Mouse (Mus musculus) c-Kit-positive CD71-positive TER-119-positive erythroid progenitor cells, embryonic 14.5 days (primary cell): ENCODE measurements at regions not wholly inside any gene's neighbourhood (a gene's known extent, or its start where the extent isn't known, plus 50 kb on each side); places are given as distances from the start of the nearest gene placed in this dataset.

Experiments used
- DNase-seq: peaks from one replicate; pipeline ENCODE4 v3.0.0-alpha.2; 2013; ENCODE audit warnings: low spot score

DNA sequence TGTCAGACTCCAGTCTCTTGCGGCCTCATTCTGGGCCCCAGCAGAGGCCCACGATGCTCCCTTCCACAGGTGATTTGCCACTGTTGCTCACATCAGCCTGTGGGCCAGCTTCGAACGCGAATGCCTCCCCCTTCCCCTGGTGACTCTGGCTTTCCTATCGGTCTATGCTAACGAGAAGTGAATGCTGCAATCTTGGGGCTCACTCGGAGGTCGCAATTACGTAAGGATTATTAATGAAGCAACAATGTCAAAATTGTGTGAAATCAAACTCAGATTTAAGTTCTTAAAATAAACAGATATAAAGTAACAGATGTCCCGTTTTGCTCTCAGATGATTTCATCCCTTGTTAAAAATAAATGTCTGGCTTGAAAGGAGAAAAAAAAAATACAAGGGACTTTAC is 572.3 kb downstream of the Bnc2 start:
- DNase-seq = no peak

DNA sequence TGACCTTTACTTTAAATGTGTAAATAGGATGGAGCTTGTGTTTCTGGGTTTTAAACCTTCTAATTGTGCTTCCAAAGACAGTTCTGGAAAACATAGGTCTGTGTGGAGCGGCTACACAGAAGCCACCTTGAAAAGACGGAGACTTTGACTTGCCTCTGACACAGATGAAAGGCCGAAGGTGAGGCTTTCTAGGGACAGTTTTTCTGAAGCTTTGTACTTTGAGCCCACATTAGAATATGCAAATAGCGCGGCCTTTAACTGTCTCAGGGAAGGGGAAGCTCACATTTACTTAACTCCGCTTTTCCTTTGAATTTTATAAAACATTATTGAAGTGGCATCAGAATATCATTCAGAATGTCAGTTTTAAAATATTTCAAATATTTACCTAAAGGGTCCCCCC is 566.5 kb downstream of the Bnc2 start:
- no peak for DNase-seq

DNA sequence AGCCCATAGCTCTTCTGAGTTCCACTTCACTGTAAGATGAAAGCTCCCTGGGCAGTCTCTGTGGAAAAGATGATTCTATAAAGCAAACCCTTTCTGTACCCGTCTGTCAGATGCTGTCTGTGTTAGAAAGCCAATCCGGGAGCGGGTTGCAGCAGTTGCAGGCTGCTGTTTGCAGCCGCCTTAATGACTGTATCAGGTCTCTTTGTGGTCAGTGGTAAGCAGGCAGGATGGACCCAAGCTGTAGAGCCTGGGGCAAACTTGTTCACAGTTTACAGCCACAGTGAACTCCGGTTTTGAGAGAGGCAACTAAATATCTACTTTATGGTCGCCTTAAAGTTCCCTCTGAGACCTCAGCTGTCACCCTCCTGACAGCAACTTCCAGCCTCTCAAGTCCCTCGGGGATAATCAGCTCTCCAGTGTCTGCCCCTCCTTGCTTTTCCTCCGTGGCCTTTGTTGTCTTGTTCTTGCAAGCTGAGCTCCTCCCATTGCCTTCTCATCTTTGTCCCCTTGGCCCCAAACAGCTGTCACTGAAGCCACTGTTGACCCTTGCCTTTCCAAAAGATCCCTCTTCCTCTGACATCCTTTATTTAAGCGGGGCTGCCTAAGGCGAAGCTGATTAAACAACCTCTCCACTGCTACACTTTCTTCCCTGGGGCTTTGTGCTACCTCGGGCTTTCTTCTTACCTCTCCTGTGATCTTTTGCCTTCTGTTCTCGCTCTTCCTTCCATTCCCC is 565.1 kb downstream of the Bnc2 start:
- DNase-seq = no peak

DNA sequence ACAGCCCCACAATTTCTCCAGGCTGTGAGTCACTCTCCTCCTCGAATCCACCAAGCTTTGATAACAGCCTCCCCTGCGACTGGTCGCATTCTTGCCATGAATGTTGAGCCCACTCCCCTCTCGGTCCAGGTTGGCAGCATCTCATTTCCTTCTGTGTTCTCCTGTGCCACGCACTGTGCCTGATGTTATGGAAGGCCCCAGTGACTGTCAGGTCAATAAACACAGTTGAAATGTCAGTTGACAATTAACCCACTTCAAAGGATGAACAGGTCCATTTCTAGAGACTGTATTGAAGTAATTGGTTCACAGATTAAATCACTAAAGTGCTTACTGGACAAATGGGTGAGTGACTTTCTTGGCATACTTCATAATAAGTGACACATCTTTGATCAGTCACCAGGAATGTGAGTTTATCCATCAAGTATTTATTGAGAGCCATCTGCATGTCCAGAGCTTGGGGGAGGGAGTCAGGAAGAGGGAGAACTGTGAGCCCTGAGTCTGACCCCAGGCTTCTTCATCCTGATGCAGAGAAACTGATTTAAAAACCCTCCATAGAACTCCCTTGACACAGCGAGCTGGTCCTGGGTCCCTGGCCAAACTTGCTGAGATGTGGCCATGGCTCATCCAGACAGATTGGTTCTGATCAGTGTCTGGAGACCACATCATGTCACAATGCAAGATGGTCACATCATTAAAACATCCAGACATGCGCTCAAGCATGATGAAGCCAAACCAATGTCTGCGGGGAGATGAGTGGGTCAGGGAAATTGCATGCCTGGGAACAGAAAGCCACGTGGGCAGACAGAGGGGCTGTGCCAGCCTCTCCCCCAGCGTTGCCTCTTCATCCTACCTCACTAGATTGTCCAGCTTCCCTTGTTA is 560.7 kb downstream of the Bnc2 start:
- no peak for DNase-seq

DNA sequence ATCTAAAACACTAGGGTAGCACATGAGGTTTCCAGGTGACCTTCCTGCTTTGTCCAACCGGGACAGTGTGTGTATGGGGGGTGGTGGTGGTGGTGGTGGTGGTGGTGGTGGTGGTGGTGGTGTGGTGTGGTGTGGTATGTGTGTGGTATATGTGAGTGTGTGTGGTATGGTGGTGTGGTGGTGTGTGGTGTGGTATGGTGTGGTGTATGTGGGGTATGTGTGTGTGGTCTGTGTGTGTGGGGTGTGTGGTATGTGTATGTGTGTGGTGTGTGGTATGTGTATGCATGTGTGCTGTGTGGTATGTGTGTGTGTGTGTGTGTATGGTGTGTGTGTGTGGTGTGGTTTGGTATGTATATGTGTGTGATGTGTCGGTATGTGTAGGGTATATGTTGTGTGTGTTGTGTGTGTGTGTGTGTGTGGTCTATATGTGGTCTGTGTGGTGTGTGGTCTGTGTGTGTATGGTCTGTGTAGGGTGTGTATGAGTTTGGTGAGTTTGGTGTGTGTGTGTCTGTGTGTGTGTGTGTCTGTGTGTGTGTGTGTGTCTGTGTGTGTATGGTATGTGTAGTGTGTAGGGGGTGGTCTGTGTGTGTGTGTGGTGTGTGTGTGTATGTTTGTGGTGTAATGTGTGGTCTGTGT is 556.7 kb downstream of the Bnc2 start:
- no peak for DNase-seq

DNA sequence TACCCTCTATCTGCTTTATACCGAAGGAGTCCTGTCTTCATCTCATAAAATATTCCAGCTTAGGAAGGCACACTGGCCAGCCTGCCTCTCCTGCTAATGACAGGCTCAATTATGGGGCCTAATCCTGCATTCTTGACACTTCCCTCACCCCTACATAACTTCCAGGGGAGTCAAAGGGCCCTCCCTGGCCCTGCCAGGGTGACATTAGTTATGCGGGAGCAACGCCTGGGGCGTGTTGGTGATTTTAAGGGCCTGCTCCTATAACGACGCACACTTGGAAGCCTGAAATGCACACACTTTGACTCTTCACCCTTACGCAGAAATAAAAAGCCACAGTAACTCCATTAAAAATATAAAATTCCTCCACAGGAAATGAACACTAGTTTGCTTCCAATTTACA is 555.5 kb downstream of the Bnc2 start:
- DNase-seq = no peak

DNA sequence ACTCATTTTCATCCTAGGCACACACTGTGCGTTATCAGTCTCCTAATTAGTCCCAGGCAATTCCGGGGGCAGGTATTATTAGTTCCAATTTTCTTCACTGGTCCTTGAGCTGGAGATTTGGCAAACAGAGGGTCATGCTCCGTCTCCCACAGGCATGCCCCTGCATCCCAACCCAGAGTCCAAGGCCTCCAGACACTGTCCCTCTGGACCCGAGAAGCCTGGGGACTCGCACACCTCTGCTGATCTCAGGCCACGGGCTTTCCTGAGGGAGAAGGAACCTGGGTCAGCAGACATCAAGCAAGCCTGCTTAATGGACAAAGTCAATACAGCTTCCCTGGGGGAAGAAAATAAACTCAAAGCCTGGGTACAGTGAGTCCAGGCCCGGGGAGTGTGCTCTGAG is 554.7 kb downstream of the Bnc2 start:
- no peak for DNase-seq

DNA sequence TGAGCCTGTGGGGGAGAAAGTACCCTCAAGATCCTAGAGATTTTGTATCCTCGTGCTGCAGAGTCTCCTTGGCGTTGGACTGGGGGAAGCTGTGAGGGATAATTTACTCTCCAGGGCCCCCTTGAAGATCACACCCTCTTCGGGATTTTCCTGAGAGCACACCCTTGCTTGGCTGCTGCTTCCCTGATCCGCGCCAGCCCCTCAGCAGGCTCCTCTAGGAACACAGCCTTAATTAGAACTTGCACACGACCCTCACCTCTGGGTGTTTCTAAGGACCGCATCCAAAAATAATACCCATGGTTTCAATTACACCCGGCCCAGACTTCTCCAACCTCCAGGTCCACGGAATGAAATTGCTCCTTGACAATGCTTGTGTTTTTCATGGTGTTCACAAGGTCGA is 553.6 kb downstream of the Bnc2 start:
- DNase-seq = no peak

DNA sequence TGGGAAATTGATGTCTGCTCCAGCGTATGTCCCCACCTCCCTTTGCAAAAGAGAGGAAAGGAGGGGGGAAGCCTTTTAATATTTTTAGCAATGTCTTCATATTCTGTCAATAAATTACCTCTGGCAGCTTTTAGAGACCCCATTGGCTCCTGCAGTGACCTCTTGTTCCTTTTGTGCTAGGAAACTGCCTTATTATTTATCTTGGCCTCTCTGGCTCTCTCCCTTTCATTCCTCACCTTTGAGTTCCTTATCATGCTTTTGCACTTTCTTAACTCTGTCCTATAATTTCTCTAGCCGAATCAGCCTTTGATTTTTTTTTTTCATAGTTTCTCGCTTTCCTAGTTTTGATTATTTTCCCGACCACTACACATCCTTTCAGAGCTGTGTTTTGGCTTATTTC is 548.7 kb downstream of the Bnc2 start:
- no peak for DNase-seq

DNA sequence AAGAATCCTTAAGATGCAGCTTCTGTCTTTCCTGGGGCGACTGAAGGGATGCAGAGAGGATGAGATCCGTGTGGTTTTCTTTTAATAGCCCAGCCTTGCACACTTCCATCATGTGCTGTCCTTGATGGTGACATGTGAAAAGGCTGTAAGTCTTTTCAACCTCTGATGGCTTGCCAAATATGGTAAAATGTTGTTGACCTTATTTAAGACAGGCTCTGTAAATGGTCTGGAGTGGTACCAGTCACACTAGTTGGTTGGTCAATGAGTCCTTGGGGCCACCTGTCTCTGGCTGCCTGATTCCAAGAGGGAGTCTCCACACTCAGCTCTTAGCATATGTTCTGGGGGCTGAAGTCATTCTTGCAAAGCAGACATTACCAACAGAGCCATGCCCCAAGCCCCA is 547.7 kb downstream of the Bnc2 start:
- DNase-seq = no peak

DNA sequence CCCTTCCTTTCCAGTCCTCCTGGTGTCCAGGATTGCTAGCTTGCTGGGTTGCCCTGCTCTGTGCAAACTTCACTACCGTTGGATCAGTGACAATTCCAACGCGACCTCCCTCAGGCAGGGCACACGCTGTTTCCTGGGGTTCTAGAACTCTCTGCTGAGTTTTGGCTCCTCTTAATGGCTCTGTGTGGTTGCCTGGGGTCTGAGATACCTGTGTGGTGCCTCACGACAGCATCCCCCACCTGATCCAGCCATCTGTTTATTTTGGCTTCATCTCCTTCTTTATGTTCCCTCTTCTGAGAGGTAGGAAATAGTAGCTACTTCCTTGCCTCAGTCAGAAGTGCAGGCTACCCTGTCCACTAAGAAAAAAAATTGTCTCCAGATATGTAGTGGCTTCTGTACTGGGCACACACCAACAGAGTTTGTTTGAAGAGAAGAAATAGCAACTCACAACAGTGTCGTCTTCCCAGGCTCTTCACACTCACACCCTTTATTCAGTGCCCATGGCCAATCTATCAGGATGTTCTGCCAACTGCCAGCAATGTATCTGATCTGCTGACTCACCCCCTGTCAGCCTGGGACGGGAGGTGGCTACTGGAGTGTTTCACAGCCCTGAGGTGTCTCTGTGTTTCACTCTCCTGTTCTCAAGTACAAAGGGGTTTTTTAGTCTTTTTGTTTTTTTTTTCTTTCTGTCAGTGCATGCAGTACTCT is 544.1 kb downstream of the Bnc2 start:
- no peak for DNase-seq

DNA sequence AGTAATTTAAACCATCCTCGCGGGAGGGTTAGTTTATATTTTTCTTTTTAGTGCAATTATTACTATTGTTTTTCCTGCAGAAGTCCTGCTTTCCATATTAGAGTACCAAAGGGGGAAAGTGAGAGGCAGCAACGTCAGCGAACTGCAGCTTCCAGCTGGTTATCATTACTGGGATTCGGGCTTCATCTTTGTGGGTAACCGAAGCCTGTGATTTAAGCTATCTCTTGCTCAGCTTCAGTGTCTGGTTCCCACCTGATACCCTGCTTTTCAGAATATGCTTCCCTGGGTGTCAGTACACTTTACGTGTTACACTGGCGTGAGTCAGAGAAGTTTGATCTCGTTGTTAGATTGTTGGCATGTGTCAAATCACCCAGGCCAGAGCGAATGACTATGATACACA is 539.3 kb downstream of the Bnc2 start:
- DNase-seq = no peak

DNA sequence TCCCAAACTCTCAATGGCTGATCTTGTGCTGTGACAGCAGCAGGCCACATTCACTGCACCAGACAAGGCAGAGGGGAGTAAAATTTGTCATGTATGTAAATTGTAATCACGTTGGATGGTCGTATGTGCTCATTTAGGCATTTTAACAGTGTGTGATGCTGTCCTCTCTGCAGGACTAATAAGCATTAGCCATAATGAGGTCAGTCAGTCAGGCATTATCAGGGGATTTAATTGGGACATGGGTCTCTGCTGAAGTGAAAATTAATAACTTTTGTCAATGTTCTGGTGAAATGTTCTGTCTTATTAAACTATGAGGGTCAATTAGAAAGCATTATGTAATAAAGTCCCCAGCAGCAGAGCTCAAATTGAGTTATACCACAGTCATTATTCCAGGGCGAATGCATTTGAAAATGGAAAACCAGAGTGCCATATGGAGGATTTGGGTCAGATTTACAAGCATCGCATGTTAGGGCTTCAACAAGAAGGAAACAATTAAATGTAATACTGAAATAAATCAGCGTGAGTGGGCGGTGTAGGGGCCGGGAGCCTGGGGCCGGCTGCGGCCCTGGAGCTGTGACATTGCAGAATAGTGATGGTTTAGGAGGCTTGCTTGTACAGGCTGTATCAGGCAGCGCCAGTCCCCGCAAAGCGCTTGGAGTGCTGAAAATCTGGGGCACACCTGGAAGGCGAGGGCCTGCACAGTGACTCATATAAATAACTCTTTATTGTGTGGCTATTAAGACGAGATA is 537.7 kb downstream of the Bnc2 start:
- no peak for DNase-seq

DNA sequence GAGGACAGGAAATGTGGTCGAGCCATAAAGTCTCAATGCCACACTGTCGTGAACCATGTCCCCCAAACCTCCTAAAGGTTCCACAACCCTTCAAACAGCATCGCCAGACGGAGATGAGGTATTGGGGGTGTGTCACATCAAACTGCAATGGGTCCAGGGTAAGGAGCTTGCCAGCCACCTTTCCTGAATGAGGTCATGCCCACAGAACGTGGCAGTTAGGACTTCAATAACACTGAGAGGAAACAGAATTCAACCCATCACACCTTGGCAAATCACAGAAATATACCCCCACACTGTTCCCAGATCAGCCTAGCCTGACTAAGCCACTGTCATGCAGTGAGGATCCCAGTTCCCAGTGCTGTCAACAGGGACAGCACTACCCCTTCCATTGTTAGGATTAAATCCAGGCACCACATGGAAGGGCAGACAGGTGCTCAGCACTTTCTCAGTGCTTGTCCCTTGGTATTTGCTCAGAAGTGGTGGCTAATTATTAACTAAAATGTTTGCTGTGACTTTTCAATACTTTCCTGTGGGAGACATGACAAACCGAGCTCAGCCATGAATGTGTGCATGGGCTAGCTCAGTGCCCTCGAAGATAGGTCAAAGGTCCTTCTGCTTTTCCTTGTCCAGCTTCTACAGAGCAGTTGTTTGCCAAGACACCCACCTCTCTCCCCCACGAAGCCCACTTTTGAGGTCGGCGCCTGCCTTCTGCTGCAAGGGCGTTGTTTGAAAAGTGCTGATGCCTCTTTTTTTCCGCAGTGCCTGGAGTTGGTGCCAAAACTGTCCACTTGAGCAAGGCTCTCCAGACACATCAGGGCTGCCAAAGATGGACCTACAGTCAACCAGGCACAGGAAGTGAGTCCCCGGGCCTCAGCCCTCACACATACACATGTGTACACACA is 525.7 kb downstream of the Bnc2 start:
- no peak for DNase-seq

DNA sequence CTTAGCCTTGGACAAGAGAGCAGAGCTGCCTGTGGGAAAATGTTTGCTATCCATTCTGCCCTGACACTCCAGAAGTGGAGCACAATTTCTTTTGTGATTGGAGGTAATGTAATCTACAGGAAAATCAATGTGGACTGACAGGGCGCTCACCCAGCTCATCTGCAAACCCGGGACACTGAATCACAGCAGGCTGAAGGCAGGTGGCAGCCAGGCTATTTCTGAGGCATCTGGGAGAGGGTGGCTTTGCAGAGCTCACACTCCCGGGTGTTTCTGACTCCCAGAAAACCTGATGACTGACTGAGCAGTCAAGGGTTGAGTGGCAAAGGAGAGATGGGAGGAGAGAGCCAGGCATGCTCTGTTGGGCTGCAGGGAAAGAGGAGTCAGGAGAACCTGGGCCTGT is 524.4 kb downstream of the Bnc2 start:
- no peak for DNase-seq

DNA sequence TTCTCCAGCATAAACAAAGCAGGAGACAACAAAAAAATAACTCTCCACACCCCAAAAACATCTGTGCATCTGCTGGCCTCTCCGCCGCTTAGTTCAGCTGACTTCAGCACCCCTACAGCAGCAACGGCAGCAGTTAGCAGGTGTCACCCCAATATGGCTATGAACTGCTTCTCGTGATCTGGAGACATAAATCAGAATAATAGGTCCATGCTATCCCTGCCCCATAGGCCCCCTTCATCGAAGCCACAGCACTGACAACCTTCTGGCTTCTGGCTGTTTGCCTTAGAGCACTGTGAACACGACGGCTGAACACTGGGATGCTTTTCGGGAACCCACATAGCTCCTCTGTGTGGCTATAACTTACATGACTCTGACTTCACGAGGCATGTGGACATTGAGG is 523.8 kb downstream of the Bnc2 start:
- no peak for DNase-seq

DNA sequence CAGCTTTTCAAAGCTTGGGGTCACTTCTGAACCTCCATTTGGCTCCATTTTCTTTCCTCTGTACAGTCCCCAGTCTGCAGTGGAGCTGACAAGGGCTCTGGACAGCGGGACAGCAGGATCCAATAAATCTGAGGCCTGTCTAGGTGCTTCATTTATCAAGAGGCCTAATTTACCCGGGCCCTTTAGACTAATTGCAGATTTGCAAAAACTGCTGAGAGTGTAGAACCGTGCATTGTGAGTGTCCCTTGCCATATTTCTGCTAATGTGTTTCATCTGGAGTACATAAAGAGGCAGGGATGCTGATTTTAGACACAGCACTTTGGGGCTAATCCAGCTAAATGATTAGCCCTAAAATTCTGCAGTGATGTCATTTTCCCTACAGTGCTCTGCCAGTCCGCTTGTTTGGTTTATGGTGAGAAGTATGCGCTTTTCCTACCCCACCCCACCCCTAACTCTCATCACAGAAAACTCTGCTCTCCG is 523.1 kb downstream of the Bnc2 start:
- DNase-seq = no peak

DNA sequence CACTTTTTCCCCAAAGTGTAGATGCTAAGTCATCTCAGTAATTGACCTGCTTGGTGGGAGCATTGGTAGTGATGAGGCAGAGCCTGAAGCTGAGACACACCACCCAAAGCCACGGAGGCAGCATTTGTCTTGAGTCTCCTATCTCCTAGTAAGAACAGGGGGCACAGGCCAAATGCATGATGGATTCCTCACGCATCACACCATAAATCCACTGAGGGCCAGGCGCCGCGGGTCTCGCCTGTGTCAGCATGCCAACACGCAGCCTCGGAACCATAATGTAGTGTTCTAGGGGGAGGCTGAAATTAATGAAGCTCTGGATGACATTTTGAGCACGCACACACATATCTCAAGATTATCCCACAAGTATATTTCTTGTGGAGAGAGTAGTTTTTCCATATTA is 521.5 kb downstream of the Bnc2 start:
- no peak for DNase-seq

DNA sequence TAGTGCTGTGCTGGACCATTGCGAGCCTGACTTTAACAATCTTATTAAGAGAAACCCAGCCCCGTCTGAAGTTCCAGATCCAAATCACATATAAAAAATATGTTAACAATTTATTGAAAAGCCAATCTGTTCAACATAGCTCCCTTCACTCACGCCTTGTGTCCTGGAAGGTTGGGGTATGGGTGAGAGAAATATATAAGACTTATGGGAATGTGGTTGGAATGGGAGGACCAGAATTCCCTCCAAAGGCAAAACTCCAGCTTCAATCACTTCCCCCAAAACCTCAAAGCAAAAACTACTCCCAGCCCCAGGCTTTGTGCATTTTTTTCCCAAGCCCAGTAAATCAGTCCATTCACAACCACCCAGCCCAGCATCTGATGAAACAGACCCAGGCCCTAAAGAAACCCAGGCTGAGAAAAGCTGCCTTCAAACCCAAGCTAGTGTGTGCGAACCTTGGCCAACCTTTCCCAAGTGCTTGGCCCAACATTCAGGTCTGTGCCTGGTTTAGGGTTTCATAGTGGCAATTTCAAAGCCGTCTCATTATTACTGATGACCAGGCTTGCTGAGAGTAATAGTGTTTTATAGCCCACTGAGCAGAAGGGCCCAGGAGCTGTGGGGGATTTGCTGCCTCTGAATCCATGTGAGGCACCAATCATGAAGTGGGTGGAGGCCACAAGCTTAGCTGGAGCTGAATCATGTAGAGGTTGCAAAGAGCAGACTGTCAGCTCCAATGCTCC is 517.0 kb downstream of the Bnc2 start:
- no peak for DNase-seq

DNA sequence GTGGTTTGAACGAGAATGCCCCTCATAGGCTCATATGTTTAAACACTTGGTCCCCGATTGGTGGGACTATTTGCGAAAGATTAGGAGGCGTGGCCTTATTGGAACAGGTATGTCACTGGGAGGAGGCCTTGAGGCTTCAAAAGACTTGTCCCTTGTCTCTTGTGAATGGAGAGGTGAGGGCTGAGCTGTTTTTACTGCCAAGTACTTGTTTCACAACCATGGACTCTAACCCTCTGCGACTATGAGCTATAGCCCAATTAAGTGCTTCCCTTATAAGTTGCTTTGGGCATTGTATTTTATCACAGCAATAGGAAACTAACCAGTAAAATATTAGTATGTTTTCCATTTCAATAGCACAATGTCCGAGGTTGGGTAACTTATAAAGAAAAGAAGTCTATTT is 511.7 kb downstream of the Bnc2 start:
- DNase-seq = no peak
